Mouse (Mus musculus): Measurements from ENCODE around the gene Nfkb1.

DNA sequence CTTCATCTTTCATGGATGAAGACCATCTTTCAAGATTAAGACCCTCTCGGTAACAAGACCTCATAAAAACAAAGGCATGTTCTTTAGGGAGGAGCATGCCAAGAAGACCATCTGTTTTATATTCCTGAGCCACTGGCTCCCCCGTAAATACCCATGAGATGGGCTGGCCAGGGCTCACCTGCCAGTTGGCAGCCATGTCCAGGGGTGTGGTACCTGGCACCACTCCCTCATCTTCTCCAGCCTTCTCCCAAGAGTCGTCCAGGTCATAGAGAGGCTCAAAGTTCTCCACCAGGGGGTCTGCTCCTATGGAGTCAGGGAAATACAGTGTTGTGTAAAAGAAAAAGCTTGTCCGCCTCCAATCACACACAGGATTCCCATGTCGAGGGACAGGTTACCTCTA is 100.0 kb downstream of the Nfkb1 start:
- TF ChIP-seq CHD2 (IDR thresholded peaks at IDR 0.05; ENCODE audit: low read length) (no peak), ETS1 (conservative IDR thresholded peaks at IDR 0.05; ENCODE audit: low read depth, low read length) (no peak), POLR2A (IDR thresholded peaks at IDR 0.05; ENCODE audit: low read depth, low read length) (no peak), POLR2AphosphoS2 (IDR thresholded peaks at IDR 0.05; ENCODE audit: low read depth, low read length) (no peak), CTCF (conservative IDR thresholded peaks at IDR 0.05 in 1 of 2, IDR thresholded peaks at IDR 0.05 in 1 of 2; ENCODE audit: low read depth in 2 of 2, low read length in 2 of 2) (no peak), ZKSCAN1 (IDR thresholded peaks at IDR 0.05; ENCODE audit: borderline replicate concordance, low read depth, low read length) (no peak), ZNF384 (IDR thresholded peaks at IDR 0.05; ENCODE audit: low read depth, low read length) (no peak), NRF1 (IDR thresholded peaks at IDR 0.05; ENCODE audit: low read depth, low read length) (no peak), ZC3H11A (IDR thresholded peaks at IDR 0.05; ENCODE audit: low read depth, low read length) (no peak)

Measured in CH12.LX (cell line).